Mouse (Mus musculus) neural tube, embryonic 14.5 days (tissue): Measurements from ENCODE around the gene Pygo1. TPM values are rescaled to one million over a fixed set of nuclear protein-coding genes. Genes with fewer than 3 reads are reported as not detected.

Source experiments
- ATAC-seq: fragments of 200-750 bp; cut with Nextera tagmentation; 2 replicates; pipeline ENCODE4 v1.8.0; 2017; ENCODE audit warnings: low read depth, mild to moderate bottlenecking, moderate TSS enrichment, moderate library complexity
- H3K27ac ChIP-seq: fragments of 300-500 bp; sonication (generic); 2 replicates; pipeline ENCODE4 v1.5.1; 2014; ENCODE audit warnings: low read depth, mild to moderate bottlenecking, control low read depth, low read length, moderate library complexity, mixed read lengths
- H3K27me3 ChIP-seq: fragments of 300-500 bp; sonication (generic); 2 replicates; pipeline ENCODE4 v1.6.1; 2014; ENCODE audit warnings: low read length; ENCODE audit not compliant: control insufficient read depth, insufficient read depth
- H3K36me3 ChIP-seq: fragments of 300-500 bp; sonication (generic); 2 replicates; pipeline ENCODE4 v1.6.1; 2014; ENCODE audit warnings: low read length, mixed read lengths; ENCODE audit not compliant: control insufficient read depth, insufficient read depth
- H3K4me1 ChIP-seq: fragments of 300-500 bp; sonication (generic); 2 replicates; pipeline ENCODE4 v1.6.1; 2014; ENCODE audit warnings: low read length; ENCODE audit not compliant: control insufficient read depth, insufficient read depth
- H3K4me2 ChIP-seq: fragments of 300-500 bp; sonication (generic); 2 replicates; pipeline ENCODE4 v1.6.1; 2014; ENCODE audit warnings: mild to moderate bottlenecking, low read depth, low read length, control low read depth
- H3K4me3 ChIP-seq: fragments of 300-500 bp; sonication (generic); 2 replicates; pipeline ENCODE4 v1.5.1; 2014; ENCODE audit warnings: low read depth, low read length, control low read depth, mixed read lengths
- H3K9ac ChIP-seq: fragments of 300-500 bp; sonication (generic); replicated peaks from 2 replicates; pipeline ENCODE4 v1.6.1; 2014; ENCODE audit warnings: low read depth, mild to moderate bottlenecking, control low read depth, low read length, mixed read lengths
- H3K9me3 ChIP-seq: fragments of 300-500 bp; sonication (generic); 2 replicates; pipeline ENCODE4 v1.6.1; 2016; ENCODE audit warnings: low read length; ENCODE audit not compliant: control insufficient read depth
- WGBS: fragments of 180-500 bp; shearing (Covaris S2); extraction: QIAGEN DNeasy Blood & Tissue Kit; methylation state at CpG from one replicate; pipeline ENCODE4 v1.1.7; 2014; 5-methylcytosine and 5-hydroxymethylcytosine counted together
- polyA plus RNA-seq: library from polyadenylated mRNA; unstranded; fragments of >200 nt; fragmentation: Nextera tagmentation; extraction: Ambion mirVana; gene quantifications from 2 replicates; pipeline ENCODE4 v1.2.1, GENCODE M21; 2014

Pygo1 gene
- polyA plus RNA-seq, 1 experiment from 2014 or later: 19.7 TPM

DNA sequence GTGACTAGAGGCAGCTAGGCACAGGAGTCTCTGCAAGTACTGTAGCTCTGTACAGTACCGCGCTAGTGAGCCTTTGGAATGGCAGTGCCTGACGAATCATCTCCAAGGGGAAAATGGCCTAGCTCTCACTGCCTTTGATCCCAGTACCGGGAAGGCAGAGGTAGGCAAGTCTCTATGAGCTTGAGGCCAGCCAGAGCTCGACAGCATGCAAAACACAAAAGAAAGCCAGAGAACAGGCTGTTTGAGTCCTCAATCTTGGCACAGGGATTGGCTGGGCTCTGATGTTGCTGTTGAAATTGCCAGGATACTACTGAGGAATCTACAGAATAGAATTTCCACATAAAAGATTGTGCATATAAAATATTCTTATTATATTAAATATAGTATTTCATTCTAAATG is 47.0 kb downstream of the Pygo1 start:
- Histone ChIP-seq H3K4me3 (no peak overlapping the region), H3K4me2 (no peak overlapping the region), H3K9me3 (no peaks in the 10 kb centered on the region), H3K9ac (no peak overlapping the region), H3K27ac (no peak overlapping the region), H3K36me3 (no peaks in the 10 kb centered on the region), H3K4me1 (no peaks in the 10 kb centered on the region), H3K27me3 (no peaks in the 10 kb centered on the region)
- no peak for ATAC-seq
- WGBS: 87% methylated on average over 5 of the region's 5 CpGs

DNA sequence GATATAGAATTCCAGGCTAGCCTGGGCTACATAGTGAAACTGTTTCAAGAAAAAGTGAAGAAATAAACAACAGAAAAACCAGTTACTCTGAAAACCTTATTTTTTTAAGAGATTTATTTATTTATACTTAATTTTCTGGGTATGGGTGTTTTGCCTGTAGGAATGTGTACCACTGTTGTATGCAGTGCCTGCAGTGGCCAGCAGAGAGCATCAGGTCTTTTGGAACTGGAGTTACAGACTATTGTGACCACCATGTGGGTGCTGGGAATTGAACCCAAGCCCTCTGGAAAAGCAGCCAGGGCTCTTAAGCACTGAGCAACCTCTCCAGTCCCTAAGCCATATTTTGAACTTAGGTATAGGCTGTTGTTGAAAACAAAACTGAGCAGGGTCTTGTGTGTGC is 47.5 kb downstream of the Pygo1 start:
- H3K4me2 ChIP-seq: no peak overlapping the region
- H3K36me3 ChIP-seq: no peaks in the 10 kb centered on the region
- no peak for ATAC-seq
- H3K27ac ChIP-seq: no peak overlapping the region
- no peaks in the 10 kb centered on the region for H3K27me3 ChIP-seq
- no peaks in the 10 kb centered on the region for H3K9me3 ChIP-seq
- H3K4me1 ChIP-seq: no peaks in the 10 kb centered on the region
- no peak overlapping the region for H3K4me3 ChIP-seq
- H3K9ac ChIP-seq: no peak overlapping the region

DNA sequence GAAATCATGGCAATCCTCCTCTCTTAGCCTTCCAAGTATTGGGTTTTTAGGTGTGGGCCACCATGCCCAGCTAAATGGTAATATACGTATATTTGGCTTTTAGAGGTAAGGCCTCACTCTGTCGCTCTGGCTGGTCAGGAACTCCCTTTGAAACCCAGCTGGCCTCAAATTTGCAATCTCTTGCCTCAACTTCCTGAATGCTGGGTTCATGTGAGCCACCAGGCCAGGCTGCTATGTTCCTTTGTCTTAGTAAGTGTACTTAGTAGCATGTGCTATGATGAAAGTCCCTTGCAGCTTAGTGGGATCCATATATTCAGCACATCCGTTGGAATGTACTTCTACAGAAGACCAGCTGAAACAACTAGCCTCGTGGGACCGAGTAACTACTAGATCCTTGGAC is 49.3 kb downstream of the Pygo1 start:
- WGBS: 88% methylated on average over 5 of the region's 5 CpGs
- Histone ChIP-seq H3K4me2 (no peak overlapping the region), H3K9ac (no peak overlapping the region), H3K27me3 (no peaks in the 10 kb centered on the region), H3K9me3 (no peaks in the 10 kb centered on the region), H3K4me3 (no peak overlapping the region), H3K4me1 (no peaks in the 10 kb centered on the region), H3K27ac (no peak overlapping the region), H3K36me3 (no peaks in the 10 kb centered on the region)
- ATAC-seq: no peak

DNA sequence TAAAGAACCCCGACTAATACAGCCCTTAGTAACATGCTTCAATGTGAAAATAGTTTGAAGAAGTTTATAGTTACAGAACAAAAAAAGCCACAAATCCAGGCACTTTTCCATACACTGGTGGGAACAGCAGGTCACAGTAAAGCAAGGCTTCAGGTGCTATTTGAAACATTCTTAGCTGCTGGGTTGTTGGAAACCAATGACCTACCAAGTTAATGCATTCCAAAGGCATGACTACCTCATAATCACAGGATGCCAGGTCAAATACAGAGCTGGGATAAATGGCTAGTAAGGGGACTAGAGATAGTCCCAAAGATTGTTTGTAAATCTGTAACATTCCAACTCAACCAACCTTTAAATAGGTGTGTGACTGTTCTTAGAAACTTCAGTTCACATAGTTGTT is 49.8 kb downstream of the Pygo1 start:
- Histone ChIP-seq H3K4me3 (no peak overlapping the region), H3K27me3 (no peaks in the 10 kb centered on the region), H3K4me1 (no peaks in the 10 kb centered on the region), H3K9me3 (no peaks in the 10 kb centered on the region), H3K9ac (no peak overlapping the region), H3K4me2 (no peak overlapping the region), H3K27ac (no peak overlapping the region), H3K36me3 (no peaks in the 10 kb centered on the region)
- WGBS: 96% methylated on average over 1 of the region's 1 CpGs
- ATAC-seq: no peak

DNA sequence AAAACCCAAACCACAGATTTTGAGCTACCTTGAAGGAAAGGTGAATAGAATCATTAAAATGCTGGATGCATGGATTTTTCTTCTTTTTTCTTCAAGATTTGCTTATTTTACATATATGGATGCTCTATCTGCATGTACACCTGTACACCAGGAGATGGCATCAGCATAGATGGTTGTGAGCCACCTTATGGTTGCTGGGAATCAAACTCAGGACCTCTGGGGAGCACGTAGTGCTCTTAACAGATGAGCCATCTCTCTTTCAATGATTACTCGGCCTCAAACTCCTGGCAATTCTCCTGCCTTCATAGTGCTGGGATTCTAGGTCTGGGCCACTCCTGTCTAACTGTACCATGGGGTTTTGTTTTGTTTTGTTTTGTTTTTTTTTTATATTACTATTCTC is 57.6 kb downstream of the Pygo1 start:
- Histone ChIP-seq H3K27me3 (no peaks in the 10 kb centered on the region), H3K4me1 (peaks cover 12% of the 10 kb centered on the region), H3K9me3 (no peaks in the 10 kb centered on the region), H3K4me3 (no peak overlapping the region), H3K4me2 (no peak overlapping the region), H3K27ac (no peak overlapping the region), H3K36me3 (no peaks in the 10 kb centered on the region), H3K9ac (no peak overlapping the region)
- no peak for ATAC-seq
- 74% methylated on average over 2 of the region's 2 CpGs for WGBS

DNA sequence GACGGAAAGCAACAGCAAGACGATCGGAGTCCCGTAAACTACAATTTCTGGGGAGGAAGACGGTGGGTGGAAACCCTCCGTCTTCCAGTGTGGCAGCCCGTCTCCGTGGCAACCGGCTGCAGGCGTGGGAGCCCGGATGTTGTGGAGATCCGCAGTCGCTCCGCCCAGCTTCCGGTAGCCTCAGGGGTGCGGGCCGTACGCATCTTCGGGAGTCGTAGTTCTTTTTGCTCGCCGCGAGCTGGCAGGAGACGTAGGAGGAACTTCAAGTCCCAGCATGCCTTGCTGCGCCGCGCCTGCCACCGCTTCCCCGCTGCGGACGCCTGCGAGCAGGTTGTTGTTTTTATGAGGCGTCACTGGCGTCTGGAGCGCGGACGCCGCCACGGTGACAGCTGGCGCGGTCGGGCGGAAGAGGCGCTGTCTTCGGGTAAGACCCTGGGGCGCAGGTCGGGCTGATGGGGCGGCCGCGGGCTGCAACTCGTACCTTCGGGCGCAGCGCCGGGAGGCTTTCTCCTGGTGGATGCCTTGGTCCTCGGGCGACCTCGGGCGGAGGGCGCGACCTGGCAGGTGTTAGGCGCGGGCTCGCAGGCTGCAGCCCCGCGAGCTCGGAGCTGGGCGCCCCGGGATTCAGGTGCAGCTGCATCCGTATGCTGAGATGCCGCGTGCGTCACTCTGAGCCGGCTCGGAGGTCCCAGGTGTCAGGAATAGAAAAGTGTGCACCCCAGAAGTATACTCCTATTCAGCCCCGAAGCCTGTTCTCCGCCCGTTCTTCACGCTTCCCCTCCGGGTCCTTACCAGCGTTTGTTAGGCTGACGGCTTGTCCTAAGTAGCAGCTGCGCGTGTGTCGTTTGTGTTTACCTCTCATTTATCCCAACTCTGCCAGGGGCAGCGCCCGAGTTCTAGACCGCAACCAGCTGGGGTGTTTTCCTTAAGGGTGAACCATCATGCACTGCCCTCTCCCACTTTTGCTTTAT is 60.1 kb downstream of the Pygo1 start, which contains the start of the genes Ccpg1os and Ccpg1:
Gene Ccpg1os (minus strand): TSS at position 133 of the 971 bp plus-strand sequence.
Gene Ccpg1 (plus strand): TSS at position 180 of the 971 bp plus-strand sequence.
- Histone ChIP-seq H3K9ac (peak within 1 kb of the TSS; percentile 87), H3K36me3 (no peaks in the 10 kb centered on the region), H3K4me2 (peak within 1 kb of the TSS; percentile 71), H3K4me3 (peak within 1 kb of the TSS; percentile 87), H3K4me1 (peaks cover 12% of the 10 kb centered on the region), H3K9me3 (no peaks in the 10 kb centered on the region), H3K27me3 (no peaks in the 10 kb centered on the region), H3K27ac (peak within 1 kb of the TSS; percentile 85)
- WGBS: under 1% methylated on average over 87 of the region's 88 CpGs
- peak; percentile 100 for ATAC-seq

DNA sequence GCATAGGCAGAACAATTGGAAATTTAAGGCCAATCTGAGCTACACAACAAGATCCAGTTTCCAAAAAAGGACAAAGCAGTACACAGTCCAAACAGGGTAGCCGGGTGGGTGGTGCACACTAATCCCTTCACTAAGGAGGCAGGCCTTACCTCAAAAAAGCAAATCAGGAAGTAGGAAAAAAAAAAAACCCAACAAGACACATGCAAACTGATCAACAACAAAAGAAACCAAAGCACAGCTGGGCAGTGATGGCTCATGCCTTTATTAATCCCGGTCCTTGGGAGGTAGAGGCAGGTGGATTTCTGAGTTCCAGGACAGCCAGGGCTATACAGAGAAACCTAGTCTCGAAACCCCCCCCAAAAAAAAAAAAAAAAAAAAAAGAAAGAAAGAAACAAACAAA is 62.3 kb downstream of the Pygo1 start:
- Histone ChIP-seq H3K4me1 (peaks cover 12% of the 10 kb centered on the region), H3K27me3 (no peaks in the 10 kb centered on the region), H3K9ac (no peak overlapping the region), H3K4me3 (no peak overlapping the region), H3K4me2 (no peak overlapping the region), H3K9me3 (no peaks in the 10 kb centered on the region), H3K36me3 (no peaks in the 10 kb centered on the region), H3K27ac (no peak overlapping the region)
- WGBS: 76% methylated on average over 3 of the region's 3 CpGs
- no peak for ATAC-seq

DNA sequence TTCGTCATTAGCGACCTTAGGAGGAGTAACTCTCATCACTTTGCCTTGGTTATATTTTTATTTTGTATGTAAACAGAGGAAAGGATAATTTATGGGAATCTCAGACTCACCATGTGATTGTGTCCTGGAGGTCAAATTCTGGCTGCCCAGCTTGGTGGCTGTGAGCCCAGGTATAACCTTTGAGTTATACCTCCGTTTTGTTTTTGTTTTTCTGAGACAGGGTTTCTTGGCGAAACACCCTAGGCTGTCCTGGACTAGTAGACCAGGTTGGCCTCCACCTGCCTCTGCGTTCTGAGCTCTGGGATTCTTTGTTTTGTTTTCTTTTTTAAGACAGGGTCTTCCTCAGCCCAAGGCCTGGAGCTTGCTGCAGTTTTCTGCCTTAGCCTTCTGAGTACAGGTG is 63.3 kb downstream of the Pygo1 start:
- H3K4me3 ChIP-seq: no peak overlapping the region
- WGBS: 89% methylated on average over 5 of the region's 5 CpGs
- H3K27ac ChIP-seq: no peak overlapping the region
- no peaks in the 10 kb centered on the region for H3K36me3 ChIP-seq
- no peak overlapping the region for H3K9ac ChIP-seq
- H3K4me1 ChIP-seq: peaks cover 12% of the 10 kb centered on the region
- no peak for ATAC-seq
- no peaks in the 10 kb centered on the region for H3K27me3 ChIP-seq
- no peak overlapping the region for H3K4me2 ChIP-seq
- no peaks in the 10 kb centered on the region for H3K9me3 ChIP-seq

DNA sequence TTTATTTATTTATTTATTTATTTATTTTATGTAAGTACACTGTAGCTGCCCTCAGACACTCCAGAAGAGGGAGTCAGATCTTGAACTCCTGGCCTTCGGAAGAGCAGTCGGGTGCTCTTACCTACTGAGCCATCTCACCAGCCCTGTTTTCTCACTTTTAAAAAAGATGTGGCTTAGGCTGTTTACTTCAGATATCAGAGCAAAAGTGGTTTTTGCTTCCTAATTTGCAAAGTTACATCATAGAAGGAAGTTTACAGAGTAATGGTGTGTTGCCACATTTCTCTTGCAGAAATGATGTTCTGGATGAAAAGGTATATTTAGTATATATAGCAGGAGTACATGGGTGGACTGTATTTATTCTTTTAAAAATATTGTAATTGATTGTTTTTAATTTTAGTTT is 66.0 kb downstream of the Pygo1 start:
- 94% methylated on average over 2 of the region's 2 CpGs for WGBS

More for the DNA sequence above, 66.0 kb downstream of the Pygo1 start:
- Histone ChIP-seq H3K27me3 (no peaks in the 10 kb centered on the region), H3K4me2 (no peak overlapping the region), H3K4me3 (no peak overlapping the region), H3K4me1 (peaks cover 4% of the 10 kb centered on the region; the same call in 1 of the 2 replicates), H3K36me3 (no peaks in the 10 kb centered on the region), H3K27ac (no peak overlapping the region), H3K9me3 (no peaks in the 10 kb centered on the region), H3K9ac (no peak overlapping the region)
- ATAC-seq: no peak
